Mouse (Mus musculus) liver, embryonic 13.5 days (tissue): ENCODE results near the gene Chd2. TPM values are rescaled to one million over a fixed set of nuclear protein-coding genes. Genes with fewer than 3 reads are reported as not detected.

ENCODE experiments used
- ATAC-seq: fragments of 200-750 bp; cut with Nextera tagmentation; 2 replicates; pipeline ENCODE4 v1.8.0; 2017; ENCODE audit warnings: low read depth, mild to moderate bottlenecking, moderate number of reproducible peaks, moderate library complexity
- DNase-seq: peaks from one replicate; pipeline ENCODE4 v3.0.0; 2022
- H3K27ac ChIP-seq: fragments of 300-500 bp; sonication (generic); 2 replicates; pipeline ENCODE4 v1.5.1; 2015; ENCODE audit warnings: moderate library complexity, mild to moderate bottlenecking, inconsistent platforms
- H3K27me3 ChIP-seq: fragments of 300-500 bp; sonication (generic); 2 replicates; pipeline ENCODE4 v1.6.1; 2015; ENCODE audit warnings: mild to moderate bottlenecking, inconsistent platforms
- H3K36me3 ChIP-seq: fragments of 300-500 bp; sonication (generic); 2 replicates; pipeline ENCODE4 v1.6.1; 2015; ENCODE audit warnings: mild to moderate bottlenecking, inconsistent platforms
- H3K4me1 ChIP-seq: fragments of 300-500 bp; sonication (generic); replicated peaks from 2 replicates; pipeline ENCODE4 v1.6.1; 2015; ENCODE audit warnings: inconsistent platforms
- H3K4me2 ChIP-seq: fragments of 300-500 bp; sonication (generic); 2 replicates; pipeline ENCODE4 v1.6.1; 2015; ENCODE audit warnings: inconsistent platforms, mild to moderate bottlenecking, moderate library complexity
- H3K4me3 ChIP-seq: fragments of 300-500 bp; sonication (generic); replicated peaks from 2 replicates; pipeline ENCODE4 v1.5.1; 2015; ENCODE audit warnings: mild to moderate bottlenecking, inconsistent platforms
- H3K9ac ChIP-seq: fragments of 300-500 bp; sonication (generic); 2 replicates; pipeline ENCODE4 v1.6.1; 2015; ENCODE audit warnings: mild to moderate bottlenecking, inconsistent platforms
- H3K9me3 ChIP-seq: fragments of 300-500 bp; sonication (generic); replicated peaks from 2 replicates; pipeline ENCODE4 v1.6.1; 2016; ENCODE audit warnings: inconsistent platforms
- WGBS: fragments of 180-500 bp; shearing (Covaris S2); methylation state at CpG from one replicate; pipeline ENCODE4 v1.1.7; 2015; ENCODE audit not compliant: insufficient replicate concordance; 5-methylcytosine and 5-hydroxymethylcytosine counted together
- polyA plus RNA-seq: library from polyadenylated mRNA; unstranded; fragments of >200 nt; fragmentation: Nextera tagmentation; extraction: Ambion mirVana; gene quantifications from 2 replicates; pipeline ENCODE4 v1.2.1, GENCODE M21; 2015

The Chd2 gene
- polyA plus RNA-seq, 1 experiment from 2014 or later = 18.8 TPM

- H3K4me2 ChIP-seq = no peak overlapping the region
- DNase-seq = no peak
- H3K9ac ChIP-seq = no peak overlapping the region
- H3K27ac ChIP-seq = no peak overlapping the region
- H3K27me3 ChIP-seq = no peaks in the 10 kb centered on the region
- H3K36me3 ChIP-seq = no peaks in the 10 kb centered on the region
- no peak for ATAC-seq
- 66% methylated on average over 7 of the region's 7 CpGs for WGBS
- H3K4me1 ChIP-seq = no peaks in the 10 kb centered on the region
- H3K9me3 ChIP-seq = no peaks in the 10 kb centered on the region
- H3K4me3 ChIP-seq = no peak overlapping the region
These were observed 129.2 kb downstream of the Chd2 start for GRCm38 (mm10) chr7:73412419-73412818.

GRCm38 (mm10) chr7:73411986-73412385 lies 129.6 kb downstream of the Chd2 start:
- Histone ChIP-seq H3K4me1 (no peaks in the 10 kb centered on the region), H3K36me3 (no peaks in the 10 kb centered on the region), H3K4me2 (no peak overlapping the region), H3K27ac (no peak overlapping the region), H3K4me3 (no peak overlapping the region), H3K9ac (no peak overlapping the region), H3K27me3 (no peaks in the 10 kb centered on the region), H3K9me3 (no peaks in the 10 kb centered on the region)
- ATAC-seq (no peak), DNase-seq (no peak)
- 77% methylated on average over 4 of the region's 4 CpGs for WGBS

- Histone ChIP-seq H3K9ac (no peak overlapping the region), H3K9me3 (no peaks in the 10 kb centered on the region), H3K4me2 (no peak overlapping the region), H3K36me3 (no peaks in the 10 kb centered on the region), H3K27me3 (no peaks in the 10 kb centered on the region), H3K4me1 (no peaks in the 10 kb centered on the region), H3K4me3 (no peak overlapping the region), H3K27ac (no peak overlapping the region)
- 49% methylated on average over 7 of the region's 7 CpGs for WGBS
- ATAC-seq = no peak
- no peak for DNase-seq
These were observed 130.1 kb downstream of the Chd2 start for GRCm38 (mm10) chr7:73411523-73411922.

GRCm38 (mm10) chr7:73405550-73405949 lies 136.1 kb downstream of the Chd2 start:
- 78% methylated on average over 11 of the region's 11 CpGs for WGBS
- Histone ChIP-seq H3K9ac (no peak overlapping the region), H3K27ac (no peak overlapping the region), H3K36me3 (no peaks in the 10 kb centered on the region), H3K4me2 (no peak overlapping the region), H3K4me3 (no peak overlapping the region), H3K4me1 (no peaks in the 10 kb centered on the region), H3K9me3 (no peaks in the 10 kb centered on the region), H3K27me3 (peaks cover 17% of the 10 kb centered on the region)
- ATAC-seq (no peak), DNase-seq (no peak)

GRCm38 (mm10) chr7:73403538-73403937 lies 138.1 kb downstream of the Chd2 start:
- no peak overlapping the region for H3K9ac ChIP-seq
- ATAC-seq (no peak), DNase-seq (no peak)
- peaks cover 37% of the 10 kb centered on the region for H3K27me3 ChIP-seq
- H3K36me3 ChIP-seq = no peaks in the 10 kb centered on the region
- H3K4me3 ChIP-seq = no peak overlapping the region
- no peaks in the 10 kb centered on the region for H3K9me3 ChIP-seq
- peaks cover 8% of the 10 kb centered on the region for H3K4me1 ChIP-seq
- H3K4me2 ChIP-seq = no peak overlapping the region
- 22% methylated on average over 3 of the region's 3 CpGs for WGBS
- no peak overlapping the region for H3K27ac ChIP-seq

GRCm38 (mm10) chr7:73402671-73403070 lies 139.0 kb downstream of the Chd2 start:
- Histone ChIP-seq H3K9ac (no peak overlapping the region), H3K4me2 (no peak overlapping the region), H3K36me3 (no peaks in the 10 kb centered on the region), H3K4me3 (no peak overlapping the region), H3K27ac (no peak overlapping the region), H3K4me1 (peaks cover 13% of the 10 kb centered on the region), H3K9me3 (no peaks in the 10 kb centered on the region), H3K27me3 (peaks cover 46% of the 10 kb centered on the region)
- ATAC-seq = no peak
- no peak for DNase-seq
- 68% methylated on average over 1 of the region's 1 CpGs for WGBS

- Histone ChIP-seq H3K4me2 (no peak overlapping the region), H3K27me3 (peaks cover 52% of the 10 kb centered on the region), H3K4me1 (peaks cover 13% of the 10 kb centered on the region), H3K9ac (no peak overlapping the region), H3K36me3 (no peaks in the 10 kb centered on the region), H3K4me3 (no peak overlapping the region), H3K9me3 (no peaks in the 10 kb centered on the region), H3K27ac (no peak overlapping the region)
- DNase-seq (no peak), ATAC-seq (no peak)
- WGBS = 42% methylated on average over 2 of the region's 2 CpGs
These were observed 139.5 kb downstream of the Chd2 start for GRCm38 (mm10) chr7:73402106-73402505.

- peaks cover 13% of the 10 kb centered on the region for H3K4me1 ChIP-seq
- 15% methylated on average over 20 of the region's 20 CpGs for WGBS
- H3K36me3 ChIP-seq = no peaks in the 10 kb centered on the region
- no peak for ATAC-seq
- peak overlapping the region; percentile 43 for H3K4me2 ChIP-seq
- no peak for DNase-seq
- H3K4me3 ChIP-seq = no peak overlapping the region
- no peaks in the 10 kb centered on the region for H3K9me3 ChIP-seq
- no peak overlapping the region for H3K27ac ChIP-seq
- H3K27me3 ChIP-seq = peaks cover 67% of the 10 kb centered on the region
- H3K9ac ChIP-seq = no peak overlapping the region
These were observed 141.3 kb downstream of the Chd2 start for GRCm38 (mm10) chr7:73400051-73400916.

GRCm38 (mm10) chr7:73399501-73400044 lies 142.1 kb downstream of the Chd2 start:
- Histone ChIP-seq H3K4me2 (peak overlapping the region; percentile 43), H3K9me3 (no peaks in the 10 kb centered on the region), H3K27me3 (peaks cover 67% of the 10 kb centered on the region), H3K27ac (no peak overlapping the region), H3K4me3 (peak overlapping the region; percentile 8; the same call in 1 of the 2 replicates), H3K4me1 (peaks cover 13% of the 10 kb centered on the region), H3K9ac (no peak overlapping the region), H3K36me3 (no peaks in the 10 kb centered on the region)
- DNase-seq (no peak), ATAC-seq (no peak)
- 6% methylated on average over 19 of the region's 19 CpGs for WGBS

GRCm38 (mm10) chr7:73398806-73399442 lies 142.7 kb downstream of the Chd2 start:
- Histone ChIP-seq H3K4me3 (peak overlapping the region; percentile 13; the same call in 1 of the 2 replicates), H3K27me3 (peaks cover 73% of the 10 kb centered on the region), H3K27ac (no peak overlapping the region), H3K9me3 (no peaks in the 10 kb centered on the region), H3K9ac (no peak overlapping the region), H3K36me3 (no peaks in the 10 kb centered on the region), H3K4me1 (peaks cover 13% of the 10 kb centered on the region), H3K4me2 (peak overlapping the region; percentile 43)
- 8% methylated on average over 19 of the region's 19 CpGs for WGBS
- ATAC-seq (no peak), DNase-seq (no peak)

- Histone ChIP-seq H3K9me3 (no peaks in the 10 kb centered on the region), H3K4me2 (peak overlapping the region; percentile 36), H3K9ac (no peak overlapping the region), H3K4me1 (peaks cover 13% of the 10 kb centered on the region), H3K27me3 (peaks cover 80% of the 10 kb centered on the region), H3K36me3 (no peaks in the 10 kb centered on the region), H3K27ac (no peak overlapping the region), H3K4me3 (peak overlapping the region; percentile 13; the same call in 1 of the 2 replicates)
- 3% methylated on average over 11 of the region's 11 CpGs for WGBS
- ATAC-seq = no peak
- no peak for DNase-seq
These were observed 143.3 kb downstream of the Chd2 start for GRCm38 (mm10) chr7:73398319-73398718.
